Mouse (Mus musculus): Measurements from ENCODE around the gene Reps2.
A peak's percentile ranks its signal among the peaks of the same experiment; 100 is the strongest.

The Reps2 gene

GRCm38 (mm10) chrX:162470213-162470612 is 173.2 kb downstream of the Reps2 start:
- DNase-seq, result no peak

GRCm38 (mm10) chrX:162462156-162462555 is 181.3 kb downstream of the Reps2 start:
- no peak for DNase-seq

GRCm38 (mm10) chrX:162456445-162456844 is 187.0 kb downstream of the Reps2 start:
- no peak for DNase-seq

GRCm38 (mm10) chrX:162455364-162455763 is 188.1 kb downstream of the Reps2 start:
- DNase-seq, result no peak

GRCm38 (mm10) chrX:162453821-162454402 is 189.5 kb downstream of the Reps2 start:
- no peak for DNase-seq

GRCm38 (mm10) chrX:162452642-162453041 is 190.8 kb downstream of the Reps2 start:
- no peak for DNase-seq

GRCm38 (mm10) chrX:162447974-162448373 is 195.5 kb downstream of the Reps2 start:
- no peak for DNase-seq

GRCm38 (mm10) chrX:162446678-162447318 is 196.7 kb downstream of the Reps2 start:
- no peak for DNase-seq

- DNase-seq, result no peak
Observed at GRCm38 (mm10) chrX:162443387-162443786, 200.1 kb downstream of the Reps2 start.

GRCm38 (mm10) chrX:162442970-162443369 is 200.5 kb downstream of the Reps2 start:
- DNase-seq, result no peak

- no peak for DNase-seq
Observed at GRCm38 (mm10) chrX:162432776-162433543, 210.5 kb downstream of the Reps2 start.

- no peak for DNase-seq
Observed at GRCm38 (mm10) chrX:162427698-162428097, 215.8 kb downstream of the Reps2 start.

- DNase-seq, result no peak
Observed at GRCm38 (mm10) chrX:162419431-162419830, 224.0 kb downstream of the Reps2 start.

- no peak for DNase-seq
Observed at GRCm38 (mm10) chrX:162413124-162413523, 230.3 kb downstream of the Reps2 start.

GRCm38 (mm10) chrX:162407291-162407690 is 236.2 kb downstream of the Reps2 start:
- no peak for DNase-seq

GRCm38 (mm10) chrX:162402487-162402886 is 241.0 kb downstream of the Reps2 start:
- DNase-seq, result no peak

GRCm38 (mm10) chrX:162380730-162381129 is 262.7 kb downstream of the Reps2 start:
- DNase-seq, result no peak

GRCm38 (mm10) chrX:162363206-162363605 is 280.2 kb downstream of the Reps2 start:
- peak; percentile 73 for DNase-seq

Data from kidney, postnatal 10 days (tissue).